Mouse (Mus musculus): Measurements from ENCODE around the gene Sptbn2. TPM values are rescaled to one million over a fixed set of nuclear protein-coding genes. Genes with fewer than 3 reads are reported as not detected.

Sptbn2 gene
- polyA plus RNA-seq, 1 experiment, result 0.01 TPM

GRCm38 (mm10) chr19:4747631-4748312, 36.8 kb downstream of the Sptbn2 start:
- no peak for TF ChIP-seq GATA1 (IDR thresholded peaks at IDR 0.05; ENCODE audit: low read length)

- no peak for TF ChIP-seq GATA1 (IDR thresholded peaks at IDR 0.05; ENCODE audit: low read length)
These were observed 37.5 kb downstream of the Sptbn2 start for GRCm38 (mm10) chr19:4748493-4748892.

- no peak for TF ChIP-seq GATA1 (IDR thresholded peaks at IDR 0.05; ENCODE audit: low read length)
These were observed 39.0 kb downstream of the Sptbn2 start for GRCm38 (mm10) chr19:4749975-4750374.

GRCm38 (mm10) chr19:4755565-4756192, 44.7 kb downstream of the Sptbn2 start:
- no peak for TF ChIP-seq GATA1 (IDR thresholded peaks at IDR 0.05; ENCODE audit: low read length)

- no peak for TF ChIP-seq GATA1 (IDR thresholded peaks at IDR 0.05; ENCODE audit: low read length)
These were observed 45.4 kb downstream of the Sptbn2 start, which contains the start of gene Rbm4b for GRCm38 (mm10) chr19:4756193-4756911. Gene Rbm4b, plus strand, starts transcription at chr19:4756497.

GRCm38 (mm10) chr19:4756921-4757320, 46.0 kb downstream of the Sptbn2 start:
- no peak for TF ChIP-seq GATA1 (IDR thresholded peaks at IDR 0.05; ENCODE audit: low read length)

- no peak for TF ChIP-seq GATA1 (IDR thresholded peaks at IDR 0.05; ENCODE audit: low read length)
These were observed 51.9 kb downstream of the Sptbn2 start for GRCm38 (mm10) chr19:4762876-4763275.

GRCm38 (mm10) chr19:4767507-4768148, 56.7 kb downstream of the Sptbn2 start:
- TF ChIP-seq GATA1 (IDR thresholded peaks at IDR 0.05; ENCODE audit: low read length), result no peak

- TF ChIP-seq GATA1 (IDR thresholded peaks at IDR 0.05; ENCODE audit: low read length), result no peak
These were observed 61.8 kb downstream of the Sptbn2 start for GRCm38 (mm10) chr19:4772785-4773184.

GRCm38 (mm10) chr19:4782891-4783290, 71.9 kb downstream of the Sptbn2 start:
- no peak for TF ChIP-seq GATA1 (IDR thresholded peaks at IDR 0.05; ENCODE audit: low read length)

- no peak for TF ChIP-seq GATA1 (IDR thresholded peaks at IDR 0.05; ENCODE audit: low read length)
These were observed 74.2 kb downstream of the Sptbn2 start for GRCm38 (mm10) chr19:4785206-4785605.

GRCm38 (mm10) chr19:4786313-4786712, 75.3 kb downstream of the Sptbn2 start:
- no peak for TF ChIP-seq GATA1 (IDR thresholded peaks at IDR 0.05; ENCODE audit: low read length)

- TF ChIP-seq GATA1 (IDR thresholded peaks at IDR 0.05; ENCODE audit: low read length), result no peak
These were observed 82.4 kb downstream of the Sptbn2 start for GRCm38 (mm10) chr19:4793281-4793830.

- TF ChIP-seq GATA1 (IDR thresholded peaks at IDR 0.05; ENCODE audit: low read length), result no peak
These were observed 83.0 kb downstream of the Sptbn2 start, which contains the start of gene Rbm4 for GRCm38 (mm10) chr19:4793831-4794422. Gene Rbm4, minus strand, starts transcription at chr19:4793901.

GRCm38 (mm10) chr19:4795929-4796328, 85.0 kb downstream of the Sptbn2 start:
- no peak for TF ChIP-seq GATA1 (IDR thresholded peaks at IDR 0.05; ENCODE audit: low read length)

Data from G1E-ER4 (cell line).